Mouse (Mus musculus) heart, postnatal 10 days (tissue): Measurements from ENCODE around the gene Znfx1. TPM values are rescaled to one million over a fixed set of nuclear protein-coding genes. Genes with fewer than 3 reads are reported as not detected.

Source experiments
- DNase-seq, 2 experiments: peaks; one replicate each; pipeline ENCODE4 v3.0.0; 2021
- intact Hi-C: fragments of 180-260 bp; cut with DNase I; formaldehyde crosslinking; loops from one replicate; pipeline ENCODE4 v1.15.1; 2025
- total RNA-seq, 2 experiments: library from RNA; stranded (reverse); gene quantifications; 2 replicates each; pipeline ENCODE4 v1.2.3; 2021

The Znfx1 gene
- total RNA-seq, 2 experiments from 2014 or later = 29.0 to 31.3 TPM

- intact Hi-C loops = no loop called here
- no peak for DNase-seq
Measured at GRCm38 (mm10) chr2:167001486-167001885, 61.3 kb downstream of the Znfx1 start.

GRCm38 (mm10) chr2:166996533-166996894 is 66.3 kb downstream of the Znfx1 start:
- intact Hi-C loops = loop anchor here (2.0 kb wide), 1 partner anchor 40 kb away; no protein-coding TSS in a partner anchor
- DNase-seq = no peak

GRCm38 (mm10) chr2:166995796-166996532 is 66.9 kb downstream of the Znfx1 start, which contains the start of gene Stau1:
TSS of gene Stau1 (minus strand) at chr2:166996299.
- intact Hi-C loops = loop anchor here (2.0 kb wide), 1 partner anchor 39 kb away; no protein-coding TSS in a partner anchor

GRCm38 (mm10) chr2:166995021-166995795 is 67.6 kb downstream of the Znfx1 start:
- DNase-seq = peak; percentile 27 to 38
- intact Hi-C loops = no loop called here

More at GRCm38 (mm10) chr2:166995796-166996532, 66.9 kb downstream of the Znfx1 start, which contains the start of gene Stau1:
- peak; percentile 96 to 97 for DNase-seq

- no peak for DNase-seq
- intact Hi-C loops = loop anchor here (2.0 kb wide), 1 partner anchor 13 kb away; no protein-coding TSS in a partner anchor
Measured at GRCm38 (mm10) chr2:166991945-166992344, 70.9 kb downstream of the Znfx1 start.

- intact Hi-C loops = no loop called here
- DNase-seq = no peak
Measured at GRCm38 (mm10) chr2:166990861-166991260, 72.0 kb downstream of the Znfx1 start.

Other genes starting within 250 kb of the Znfx1 start
- 10 to 100 TPM; 48.0 to 53.0 TPM for gene Cse1l, start 157.0 kb downstream of the Znfx1 start, total RNA-seq
- 10 to 100 TPM; 54.2 TPM for gene Stau1, start 66.7 kb downstream of the Znfx1 start, total RNA-seq
- 10 to 100 TPM; 17.5 to 18.3 TPM for gene Ddx27, start 47.8 kb downstream of the Znfx1 start, total RNA-seq
- gene Kcnb1, start 127.1 kb upstream of the Znfx1 start, total RNA-seq = 10 to 100 TPM; 45.4 to 50.2 TPM
- gene Ptgis, start 177.6 kb upstream of the Znfx1 start, total RNA-seq = 10 to 100 TPM; 35.8 to 39.7 TPM